In the genomic region with DNA sequence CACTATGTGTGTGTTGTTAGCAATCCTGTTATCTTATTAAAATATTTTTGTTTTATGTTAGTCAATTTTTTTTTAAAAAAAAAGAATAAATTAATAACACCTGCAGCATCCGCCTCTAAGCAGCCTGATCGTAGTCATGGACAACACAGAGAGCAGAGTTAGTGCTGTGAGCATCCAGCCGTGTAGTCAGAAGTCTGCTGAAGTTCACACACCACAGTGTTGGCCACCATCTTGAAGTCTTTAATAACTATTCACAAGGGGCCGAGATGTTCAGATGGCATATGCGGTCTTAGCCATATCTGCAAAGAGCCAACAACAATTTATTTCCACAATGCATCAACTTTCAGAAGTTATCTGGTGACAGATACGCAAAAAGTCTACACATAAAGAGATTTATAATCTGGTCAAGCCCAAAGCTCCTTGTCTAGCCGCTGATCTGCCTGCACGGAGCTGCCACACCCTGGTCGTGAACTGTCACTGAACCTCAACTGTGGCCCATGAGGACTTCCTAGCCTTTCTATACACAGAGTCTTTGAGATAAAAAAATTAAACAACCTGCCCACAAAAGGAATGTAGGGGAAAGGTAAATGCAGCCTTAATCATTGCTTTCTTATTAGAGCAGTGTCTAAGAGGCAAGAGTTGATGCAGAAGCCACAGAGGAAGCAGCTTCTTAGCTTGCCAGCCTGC, we compare ENCODE assay signal across 20 mouse cellular contexts.
A peak's percentile ranks its signal among the peaks of the same experiment; 100 is the strongest.
DNase-seq lines count a peak whose midpoint lies in the region; ATAC-seq and TF ChIP-seq lines count a peak whose summit lies in the region.
"Had no signal": no experiment of that assay in that cellular context is flagged by ENCODE, and none has a peak within 500 bp of the region (broad histone marks: within the 10 kb centered on the region; RNA-seq: fewer than 3 reads in every experiment).

No protein-coding gene starts in this region.

- no peak for ATAC-seq in midbrain, embryonic 11.5 days (ENCODE audit: low FRiP score)
- ATAC-seq in midbrain, postnatal 0 days (ENCODE audit: low FRiP score) = no peak
- peak; percentile 85 for ATAC-seq in intestine, embryonic 14.5 days (replicated peaks; ENCODE audit: low FRiP score, low TSS enrichment, low read depth)
- 0 out of 2 replicates have a peak, but pooled peaks have one; percentile 34 for ATAC-seq in megakaryocyte progenitor cell, adult 5-6 weeks (replicated peaks; ENCODE audit: poor library complexity)
- ATAC-seq: forebrain, embryonic 14.5 days; midbrain, embryonic 13.5 days had no signal

- H3K27me3 ChIP-seq in midbrain, embryonic 11.5 days (ENCODE audit: control insufficient read depth, insufficient read depth, low read length) = no peaks in the 10 kb centered on the region
- H3K27me3 ChIP-seq in midbrain, postnatal 0 days (ENCODE audit: insufficient read depth, low read length) = no peaks in the 10 kb centered on the region
- H3K27me3 ChIP-seq in intestine, embryonic 14.5 days (replicated peaks; ENCODE audit: control insufficient read depth, insufficient read depth, low read length) = no peaks in the 10 kb centered on the region
- H3K27me3 ChIP-seq in heart, embryonic 10.5 days (ENCODE audit: insufficient read depth, poor library complexity, severe bottlenecking) = no peaks in the 10 kb centered on the region; the same call in 1 of the 2 replicates
- H3K27me3 ChIP-seq: embryonic facial prominence, embryonic 15.5 days; hindbrain, embryonic 13.5 days; midbrain, embryonic 13.5 days; neural tube, embryonic 12.5 days had no signal

- no peaks in the 10 kb centered on the region for H3K9me3 ChIP-seq in midbrain, embryonic 11.5 days (ENCODE audit: control insufficient read depth, low read length)
- H3K9me3 ChIP-seq in midbrain, postnatal 0 days (ENCODE audit: low read length) = no peaks in the 10 kb centered on the region
- no peaks in the 10 kb centered on the region for H3K9me3 ChIP-seq in intestine, embryonic 14.5 days (ENCODE audit: control insufficient read depth, low read length)
- H3K9me3 ChIP-seq in heart, embryonic 10.5 days = no peaks in the 10 kb centered on the region
- H3K9me3 ChIP-seq: embryonic facial prominence, embryonic 15.5 days; hindbrain, embryonic 13.5 days; midbrain, embryonic 13.5 days; neural tube, embryonic 12.5 days had no signal

- no peak overlapping the region for H3K4me3 ChIP-seq in midbrain, embryonic 11.5 days (ENCODE audit: low read depth, low read length)
- no peak overlapping the region for H3K4me3 ChIP-seq in midbrain, postnatal 0 days (ENCODE audit: low read depth, low read length)
- H3K4me3 ChIP-seq in intestine, embryonic 14.5 days (ENCODE audit: low read depth, low read length) = no peak overlapping the region
- no peak overlapping the region for H3K4me3 ChIP-seq in heart, embryonic 10.5 days
- H3K4me3 ChIP-seq: embryonic facial prominence, embryonic 15.5 days; hindbrain, embryonic 13.5 days; layer of hippocampus, adult 2 months; midbrain, embryonic 13.5 days; neural tube, embryonic 12.5 days had no signal

- no peak overlapping the region for H3K27ac ChIP-seq in midbrain, embryonic 11.5 days (ENCODE audit: low read depth, low read length)
- H3K27ac ChIP-seq in midbrain, postnatal 0 days (ENCODE audit: low read depth, low read length) = no peak overlapping the region
- H3K27ac ChIP-seq in intestine, embryonic 14.5 days (ENCODE audit: low read depth) = no peak overlapping the region
- H3K27ac ChIP-seq in heart, embryonic 10.5 days = no peak overlapping the region
- H3K27ac ChIP-seq: embryonic facial prominence, embryonic 15.5 days; hindbrain, embryonic 13.5 days; layer of hippocampus, adult 2 months; midbrain, embryonic 13.5 days; neural tube, embryonic 12.5 days had no signal

- no peak overlapping the region for H3K9ac ChIP-seq in midbrain, embryonic 11.5 days (ENCODE audit: low read length)
- no peak overlapping the region for H3K9ac ChIP-seq in midbrain, postnatal 0 days (replicated peaks; ENCODE audit: low read length, poor library complexity, severe bottlenecking)
- no peak overlapping the region for H3K9ac ChIP-seq in intestine, embryonic 14.5 days (ENCODE audit: low read length)
- H3K9ac ChIP-seq: embryonic facial prominence, embryonic 15.5 days; hindbrain, embryonic 13.5 days; midbrain, embryonic 13.5 days; neural tube, embryonic 12.5 days had no signal

- H3K4me1 ChIP-seq in midbrain, embryonic 11.5 days (ENCODE audit: control insufficient read depth, insufficient read depth, low read length) = no peaks in the 10 kb centered on the region
- no peaks in the 10 kb centered on the region for H3K4me1 ChIP-seq in midbrain, postnatal 0 days (ENCODE audit: insufficient read depth, low read length)
- H3K4me1 ChIP-seq in intestine, embryonic 14.5 days (replicated peaks; ENCODE audit: control insufficient read depth, insufficient read depth, low read length) = no peaks in the 10 kb centered on the region
- no peaks in the 10 kb centered on the region for H3K4me1 ChIP-seq in heart, embryonic 10.5 days
- H3K4me1 ChIP-seq: embryonic facial prominence, embryonic 15.5 days; hindbrain, embryonic 13.5 days; midbrain, embryonic 13.5 days; neural tube, embryonic 12.5 days had no signal

- DNase-seq in midbrain, embryonic 11.5 days (ENCODE audit: low spot score, missing footprints) = peak; percentile 39
- no peak for DNase-seq in midbrain, postnatal 0 days (ENCODE audit: low spot score)
- DNase-seq in intestine, embryonic 14.5 days (ENCODE audit: low spot score) = no peak
- DNase-seq in testis, postnatal 10 days (ENCODE audit: low spot score) = no peak
- no peak for DNase-seq in heart, embryonic 10.5 days (ENCODE audit: low spot score)
- DNase-seq in heart, adult 18-20 months = no peak
- DNase-seq: adrenal gland, postnatal 14 days; cerebellum, adult 9-10 months; gastrocnemius, postnatal 14 days; heart, adult 11 months; kidney, adult 9 months; kidney, postnatal 25 days; retina, postnatal 1 day had no signal

- H3K4me2 ChIP-seq in midbrain, embryonic 11.5 days = no peak overlapping the region
- no peak overlapping the region for H3K4me2 ChIP-seq in midbrain, postnatal 0 days (ENCODE audit: low read depth, low read length, poor library complexity, severe bottlenecking)
- H3K4me2 ChIP-seq in intestine, embryonic 14.5 days (ENCODE audit: low read length) = no peak overlapping the region
- H3K4me2 ChIP-seq: embryonic facial prominence, embryonic 15.5 days; hindbrain, embryonic 13.5 days; midbrain, embryonic 13.5 days; neural tube, embryonic 12.5 days had no signal

- no peak for TF ChIP-seq CTCF in midbrain, postnatal 0 days (IDR thresholded peaks at IDR 0.05)

- WGBS in midbrain, embryonic 11.5 days = 94% methylated on average over 9 of the region's 9 CpGs
- 92% methylated on average over 9 of the region's 9 CpGs for WGBS in midbrain, postnatal 0 days
- WGBS in intestine, embryonic 14.5 days = 72% methylated on average over 9 of the region's 9 CpGs
- WGBS in heart, embryonic 10.5 days = 89% methylated on average over 9 of the region's 9 CpGs

- H3K36me3 ChIP-seq in midbrain, embryonic 11.5 days (ENCODE audit: control insufficient read depth, insufficient read depth, low read length) = no peaks in the 10 kb centered on the region
- no peaks in the 10 kb centered on the region for H3K36me3 ChIP-seq in midbrain, postnatal 0 days (ENCODE audit: insufficient read depth, low read length)
- H3K36me3 ChIP-seq in intestine, embryonic 14.5 days (ENCODE audit: control insufficient read depth, insufficient read depth, low read length) = no peaks in the 10 kb centered on the region
- no peaks in the 10 kb centered on the region for H3K36me3 ChIP-seq in heart, embryonic 10.5 days
- H3K36me3 ChIP-seq: embryonic facial prominence, embryonic 15.5 days; hindbrain, embryonic 13.5 days; midbrain, embryonic 13.5 days; neural tube, embryonic 12.5 days had no signal

Comparison
In these comparisons a context has a peak if more than half of its experiments do, and no peak if none do; other contexts are left out.
1. ATAC-seq: peak in intestine, embryonic 14.5 days (single experiment) and megakaryocyte progenitor cell, adult 5-6 weeks (single experiment); none in midbrain, embryonic 11.5 days (single experiment) and midbrain, postnatal 0 days (single experiment).